Mouse (Mus musculus) small intestine, adult 2 months (tissue): ENCODE results near the gene Fam102a. TPM values are rescaled to one million over a fixed set of nuclear protein-coding genes. Genes with fewer than 3 reads are reported as not detected.

Source experiments
- H3K27ac ChIP-seq: fragments of 200-500 bp; 2 replicates; pipeline ENCODE4 v1.5.1; 2012; ENCODE audit warnings: low read depth, low read length, control low read depth, inconsistent platforms; ENCODE audit not compliant: insufficient read depth
- H3K27me3 ChIP-seq: fragments of 200-500 bp; 2 replicates; pipeline ENCODE4 v1.6.1; 2012; ENCODE audit warnings: mild to moderate bottlenecking, moderate library complexity, low read length, inconsistent platforms; ENCODE audit not compliant: control insufficient read depth, insufficient read depth
- H3K36me3 ChIP-seq: fragments of 200-500 bp; 2 replicates; pipeline ENCODE4 v1.6.1; 2012; ENCODE audit warnings: mild to moderate bottlenecking, low read length, control low read depth, inconsistent platforms; ENCODE audit not compliant: control insufficient read depth, insufficient read depth
- H3K4me1 ChIP-seq: fragments of 200-500 bp; 2 replicates; pipeline ENCODE4 v1.6.1; 2012; ENCODE audit warnings: low read length, inconsistent platforms, mixed read lengths; ENCODE audit not compliant: control insufficient read depth, insufficient read depth, insufficient read length
- H3K4me3 ChIP-seq: fragments of 200-500 bp; 2 replicates; pipeline ENCODE4 v1.5.1; 2012; ENCODE audit warnings: low read depth, mild to moderate bottlenecking, control low read depth, inconsistent platforms, low read length, moderate library complexity
- CTCF ChIP-seq: fragments of 200-500 bp; IDR thresholded peaks from 2 replicates; pipeline ENCODE4 v1.5.1; 2012; ENCODE audit warnings: low read depth, mild to moderate bottlenecking, control low read depth, inconsistent platforms, low read length, moderate library complexity, mixed read lengths; ENCODE audit not compliant: insufficient replicate concordance, insufficient read length; ENCODE audit errors: extremely low read depth
- POLR2A ChIP-seq: fragments of 200-500 bp; IDR thresholded peaks from 2 replicates; pipeline ENCODE4 v1.6.1; 2012; ENCODE audit warnings: low read depth, mild to moderate bottlenecking, control low read depth, inconsistent platforms, low read length, moderate library complexity
- WGBS: fragments of 180-500 bp; shearing (Covaris S2); methylation state at CpG from one replicate; pipeline ENCODE4 v1.1.7; 2018; 5-methylcytosine and 5-hydroxymethylcytosine counted together
- polyA plus RNA-seq: library from polyadenylated mRNA; depleted of rRNA; stranded (reverse); fragments of >200 nt; gene quantifications from 2 replicates; pipeline ENCODE4 v1.2.3, GENCODE M21; 2012

Fam102a gene
- polyA plus RNA-seq, 1 experiment, result 96.2 TPM

DNA sequence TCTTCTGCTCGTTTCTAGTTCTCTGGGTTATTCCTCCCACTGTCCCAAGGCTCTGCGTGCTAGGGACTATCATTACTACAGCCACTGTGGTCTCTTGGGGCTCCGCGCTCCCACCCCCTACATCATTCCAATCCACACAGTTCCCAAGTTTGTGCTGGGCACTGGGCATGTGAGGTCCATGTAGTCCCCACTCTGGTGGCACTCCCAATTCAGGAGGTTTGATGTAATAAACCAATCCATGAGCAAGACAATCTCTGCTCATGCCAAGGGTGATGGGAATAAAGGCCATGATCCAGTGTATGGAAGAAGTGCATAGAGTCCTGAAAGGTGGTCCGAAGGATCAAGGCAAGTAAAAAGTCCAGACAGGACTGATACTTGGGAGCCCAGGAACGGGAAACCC, 39.4 kb downstream of the Fam102a start, which contains the start of gene Pip5kl1:
Gene Pip5kl1 (plus strand): TSS at position 301 of the 400 bp plus-strand sequence.
- TF ChIP-seq CTCF (no peak), POLR2A (0 out of 2 replicates have a peak, but pooled peaks have one; percentile 8)
- peaks cover 4% of the 10 kb centered on the region; the same call in 1 of the 2 replicates for H3K36me3 ChIP-seq
- H3K4me3 ChIP-seq, result peak within 1 kb of the TSS; percentile 37
- no peak within 1 kb of the TSS for H3K27ac ChIP-seq
- H3K4me1 ChIP-seq, result peaks cover 9% of the 10 kb centered on the region
- peaks cover 3% of the 10 kb centered on the region; the same call in 1 of the 2 replicates for H3K27me3 ChIP-seq
- WGBS, result 76% methylated on average over 6 of the region's 6 CpGs

- Histone ChIP-seq H3K27me3 (peaks cover 3% of the 10 kb centered on the region; the same call in 1 of the 2 replicates), H3K4me3 (peak overlapping the region; percentile 37), H3K36me3 (peaks cover 4% of the 10 kb centered on the region; the same call in 1 of the 2 replicates), H3K27ac (no peak overlapping the region), H3K4me1 (peaks cover 9% of the 10 kb centered on the region)
- TF ChIP-seq CTCF (peak; percentile 76; the same call in 1 of the 2 replicates), POLR2A (0 out of 2 replicates have a peak, but pooled peaks have one; percentile 5)
- 5% methylated on average over 26 of the region's 26 CpGs for WGBS
Observed at GRCm38 (mm10) chr2:32574901-32575585, 39.9 kb downstream of the Fam102a start.

- H3K36me3 ChIP-seq, result peaks cover 4% of the 10 kb centered on the region; the same call in 1 of the 2 replicates
- WGBS, result 18% methylated on average over 28 of the region's 28 CpGs
- peak within 1 kb of the TSS; percentile 37 for H3K4me3 ChIP-seq
- TF ChIP-seq CTCF (no peak), POLR2A (no peak)
- peaks cover 9% of the 10 kb centered on the region for H3K4me1 ChIP-seq
- H3K27ac ChIP-seq, result no peak within 1 kb of the TSS
- H3K27me3 ChIP-seq, result peaks cover 3% of the 10 kb centered on the region; the same call in 1 of the 2 replicates
Observed at GRCm38 (mm10) chr2:32575586-32576160, 40.5 kb downstream of the Fam102a start, which contains the start of gene 9430097D07Rik. Gene 9430097D07Rik, minus strand, starts transcription at chr2:32575684.

DNA sequence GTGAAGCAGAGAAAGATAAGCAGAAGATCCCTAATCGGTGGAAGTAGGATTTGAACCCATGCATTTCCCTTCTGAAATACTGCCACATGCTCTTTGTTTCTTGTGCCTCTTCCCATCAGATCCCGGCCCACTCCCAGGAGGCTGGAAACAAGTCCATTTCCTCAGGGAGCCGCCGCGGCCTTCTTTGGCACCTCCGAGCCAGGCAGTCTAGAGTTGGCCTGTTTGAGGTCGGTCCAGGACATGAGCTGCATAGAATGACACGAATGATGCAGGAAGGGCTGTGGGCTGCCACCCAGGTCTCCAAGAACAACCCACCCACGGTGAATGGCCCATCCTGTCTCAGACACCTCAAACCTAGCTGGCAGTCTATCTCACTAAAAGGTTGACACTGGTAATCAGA, 41.4 kb downstream of the Fam102a start:
- WGBS, result 84% methylated on average over 9 of the region's 9 CpGs
- Histone ChIP-seq H3K4me3 (no peak overlapping the region), H3K27me3 (peaks cover 3% of the 10 kb centered on the region; the same call in 1 of the 2 replicates), H3K36me3 (peaks cover 4% of the 10 kb centered on the region; the same call in 1 of the 2 replicates), H3K27ac (no peak overlapping the region), H3K4me1 (peaks cover 9% of the 10 kb centered on the region)
- TF ChIP-seq POLR2A, result no peak
- no peak for TF ChIP-seq CTCF

DNA sequence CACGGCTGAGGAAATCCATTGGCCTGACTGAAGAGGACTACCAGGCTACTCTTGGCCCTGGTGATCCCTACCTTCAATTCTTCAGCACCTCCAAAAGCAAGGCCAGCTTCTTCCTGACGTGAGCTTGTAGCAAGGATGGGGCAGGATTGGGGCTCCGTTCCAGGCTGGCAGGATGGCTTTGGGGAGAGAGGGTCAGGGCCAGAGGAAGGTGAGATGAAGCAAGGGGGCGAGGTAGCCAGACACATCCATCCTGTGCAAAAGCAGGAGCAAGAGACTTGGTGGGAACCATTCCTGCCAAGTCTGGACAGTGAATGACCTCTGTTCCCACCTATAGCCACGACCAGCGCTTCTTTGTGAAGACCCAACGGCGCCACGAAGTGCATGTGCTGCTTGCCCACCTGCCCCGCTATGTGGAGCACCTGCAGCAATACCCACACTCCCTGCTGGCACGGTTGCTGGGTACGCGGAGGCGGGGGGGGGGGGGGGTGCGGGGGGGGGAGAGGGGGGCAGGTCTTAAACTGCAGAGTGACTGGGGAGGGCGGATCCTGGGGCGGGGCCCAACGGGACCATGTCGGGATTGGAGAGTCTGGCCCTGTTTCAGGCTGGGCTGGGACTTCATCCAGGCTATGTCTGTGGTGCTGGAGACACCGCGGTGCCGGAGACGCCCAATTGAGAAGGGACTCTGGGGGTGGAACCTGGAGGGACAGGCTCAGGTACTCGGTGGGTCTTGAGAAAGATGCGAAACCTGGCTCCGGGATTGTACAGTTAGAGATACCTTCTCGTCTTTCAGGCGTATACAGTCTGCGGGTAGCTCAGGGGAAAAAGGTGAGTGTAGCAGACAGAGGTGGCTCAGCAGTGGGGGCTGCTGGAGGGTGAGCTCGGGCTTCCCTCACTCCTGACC, 43.3 kb downstream of the Fam102a start:
- peaks cover 3% of the 10 kb centered on the region; the same call in 1 of the 2 replicates for H3K27me3 ChIP-seq
- H3K36me3 ChIP-seq, result no peaks in the 10 kb centered on the region
- no peak for TF ChIP-seq CTCF
- no peak for TF ChIP-seq POLR2A
- 37% methylated on average over 28 of the region's 30 CpGs for WGBS
- H3K27ac ChIP-seq, result no peak overlapping the region
- no peak overlapping the region for H3K4me3 ChIP-seq
- peaks cover 9% of the 10 kb centered on the region for H3K4me1 ChIP-seq

- Histone ChIP-seq H3K27me3 (peaks cover 3% of the 10 kb centered on the region; the same call in 1 of the 2 replicates), H3K4me1 (peaks cover 3% of the 10 kb centered on the region), H3K27ac (no peak overlapping the region), H3K36me3 (no peaks in the 10 kb centered on the region), H3K4me3 (no peak overlapping the region)
- WGBS, result 53% methylated on average over 19 of the region's 19 CpGs
- TF ChIP-seq CTCF (no peak), POLR2A (no peak)
Observed at GRCm38 (mm10) chr2:32581450-32582095, 46.4 kb downstream of the Fam102a start.
